Mouse (Mus musculus): Measurements from ENCODE around the gene Ssh3.
A peak's percentile ranks its signal among the peaks of the same experiment; 100 is the strongest.

Gene Ssh3

DNA sequence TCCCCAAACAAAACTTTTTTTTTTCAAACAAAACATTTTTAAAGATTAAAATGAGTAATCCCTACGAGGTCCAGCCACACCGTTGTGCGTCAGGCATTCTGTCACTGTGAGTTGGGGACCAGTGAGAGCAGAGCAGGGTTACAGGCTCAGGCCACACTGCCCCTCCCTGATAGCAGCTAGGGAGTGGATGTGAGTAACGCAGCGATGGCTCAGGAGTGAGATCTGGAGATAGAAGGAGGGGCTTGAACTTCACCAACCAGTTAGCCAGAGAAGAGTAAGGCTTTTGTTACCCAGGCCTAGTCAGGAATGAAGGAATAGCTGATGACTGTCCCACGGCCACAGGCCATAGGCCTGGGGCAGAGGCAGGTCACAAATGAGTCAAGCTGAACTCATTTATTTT is 24.2 kb downstream of the Ssh3 start:
- DNase-seq (ENCODE audit: low spot score) = no peak

DNA sequence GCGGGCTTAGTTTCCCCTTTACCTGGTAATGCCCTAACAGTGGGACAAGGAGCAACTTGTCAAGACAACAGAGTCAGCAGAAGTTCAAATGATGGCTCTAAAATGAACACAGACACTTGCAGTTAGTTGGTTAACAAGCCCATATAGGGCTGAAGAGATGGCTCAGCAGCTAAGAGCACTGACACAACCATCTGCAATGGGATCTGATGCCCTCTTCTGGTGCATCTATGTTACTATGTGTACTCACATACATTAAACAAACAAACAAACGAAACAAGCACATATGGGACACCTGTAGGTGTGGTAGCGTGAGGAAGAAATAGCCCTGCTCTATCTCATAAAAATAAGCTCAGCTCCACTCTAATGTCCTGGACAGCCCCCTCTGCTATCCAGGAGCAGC is 26.6 kb downstream of the Ssh3 start:
- DNase-seq (ENCODE audit: low spot score) = no peak

DNA sequence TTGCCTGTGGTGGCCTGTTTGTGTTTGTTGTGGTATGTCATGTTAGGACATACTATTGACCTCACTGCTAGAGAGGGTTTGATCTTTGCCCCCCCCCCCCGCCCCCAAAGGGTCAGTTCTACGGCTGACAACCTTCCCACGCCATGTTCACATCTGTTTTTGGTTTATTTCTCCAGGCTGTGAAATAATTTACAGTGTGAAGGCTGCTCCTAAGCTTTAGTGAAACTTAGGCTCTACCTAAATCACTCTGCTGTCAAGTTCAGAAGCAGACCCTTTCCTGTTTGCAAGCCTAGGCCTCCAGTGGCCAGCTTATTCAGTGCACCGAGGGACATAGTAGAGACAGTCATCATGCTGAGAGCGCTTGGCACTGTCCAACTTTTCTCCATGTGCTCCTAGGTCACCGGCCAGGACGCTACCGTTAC is 28.7 kb downstream of the Ssh3 start:
- DNase-seq (ENCODE audit: low spot score) = no peak

DNA sequence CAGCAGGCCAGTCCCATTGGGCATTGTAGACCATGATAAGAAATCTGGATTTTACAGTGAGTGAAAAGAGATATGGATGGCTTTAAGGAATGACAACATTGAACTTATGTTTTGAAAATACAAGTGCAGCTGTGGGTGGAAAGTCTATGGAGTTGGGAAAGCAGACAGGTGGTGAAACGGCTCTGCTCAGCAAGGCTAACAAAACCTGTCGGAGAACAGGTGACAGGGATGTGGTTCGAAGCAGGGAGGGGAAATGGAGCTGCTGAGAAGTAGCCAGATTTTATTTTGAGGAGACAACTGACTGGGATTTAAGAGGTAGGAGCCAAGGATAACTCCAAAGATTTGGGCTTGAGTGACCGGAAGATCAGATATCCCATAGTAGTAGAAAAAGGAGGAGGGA is 34.4 kb downstream of the Ssh3 start:
- DNase-seq (ENCODE audit: low spot score) = no peak

DNA sequence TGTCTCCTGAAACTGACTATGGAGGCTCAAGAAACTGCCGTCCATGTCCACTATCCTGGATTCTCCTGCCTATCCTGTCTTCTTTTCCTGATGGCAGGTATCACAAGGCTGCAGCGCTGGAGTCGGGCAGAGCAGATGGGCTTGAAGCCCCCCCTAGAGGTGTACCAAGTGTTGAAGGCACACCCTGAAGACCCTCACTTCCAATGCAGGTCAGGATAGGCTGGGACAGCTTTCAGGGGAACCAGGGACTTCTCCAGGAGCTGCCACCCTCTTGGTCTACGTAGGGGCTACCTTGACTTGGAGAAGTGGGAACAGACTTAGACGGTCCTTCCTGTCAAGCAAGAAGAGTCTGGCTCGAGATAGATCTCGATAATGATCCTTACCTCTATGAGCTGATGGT is 36.3 kb downstream of the Ssh3 start:
- no peak for DNase-seq (ENCODE audit: low spot score)

DNA sequence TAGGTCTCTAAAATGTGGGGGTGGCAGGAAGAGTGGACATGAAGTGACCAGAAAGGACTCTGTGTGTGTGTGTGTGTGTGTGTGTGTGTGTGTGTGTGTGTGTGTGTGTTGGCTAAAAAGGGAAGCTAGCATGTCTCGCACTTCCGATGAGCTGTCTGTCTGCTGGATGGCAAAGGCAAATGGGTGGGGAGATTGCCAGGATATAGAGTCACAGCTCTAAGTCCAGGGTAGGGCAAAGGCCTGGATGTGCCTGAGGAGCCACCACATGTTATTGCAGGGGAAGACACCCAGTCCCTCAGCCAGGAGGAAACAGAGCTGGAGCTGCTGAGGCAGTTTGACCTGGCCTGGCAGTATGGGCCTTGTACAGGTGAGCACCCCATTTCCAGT is 36.8 kb downstream of the Ssh3 start:
- DNase-seq (ENCODE audit: low spot score) = no peak

GRCm38 (mm10) chr19:4231253-4232185 is 37.5 kb downstream of the Ssh3 start, which contains the start of gene Pold4:
Gene Pold4 (plus strand): TSS chr19:4231899.
- peak; percentile 90 for DNase-seq (ENCODE audit: low spot score)

DNA sequence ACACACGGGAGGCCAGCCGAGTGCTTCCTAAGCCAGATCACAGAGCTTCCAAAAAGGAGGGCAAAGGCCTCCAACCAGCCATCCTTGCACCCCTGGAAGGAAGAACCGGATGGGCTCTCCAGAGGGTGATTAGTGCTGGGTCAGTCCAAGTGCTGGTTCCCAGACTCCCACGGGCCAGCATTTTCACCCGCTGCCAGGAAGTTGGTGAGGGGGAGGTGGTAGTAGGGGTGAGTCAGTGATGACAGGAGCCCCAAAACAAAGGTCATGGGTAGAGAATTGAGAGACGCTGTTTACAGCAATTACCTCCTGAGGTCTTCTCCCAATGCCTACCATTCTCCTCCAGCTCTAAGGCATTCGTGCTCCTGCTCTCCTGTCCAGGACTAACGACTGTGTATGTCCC is 38.6 kb downstream of the Ssh3 start:
- no peak for DNase-seq (ENCODE audit: low spot score)

DNA sequence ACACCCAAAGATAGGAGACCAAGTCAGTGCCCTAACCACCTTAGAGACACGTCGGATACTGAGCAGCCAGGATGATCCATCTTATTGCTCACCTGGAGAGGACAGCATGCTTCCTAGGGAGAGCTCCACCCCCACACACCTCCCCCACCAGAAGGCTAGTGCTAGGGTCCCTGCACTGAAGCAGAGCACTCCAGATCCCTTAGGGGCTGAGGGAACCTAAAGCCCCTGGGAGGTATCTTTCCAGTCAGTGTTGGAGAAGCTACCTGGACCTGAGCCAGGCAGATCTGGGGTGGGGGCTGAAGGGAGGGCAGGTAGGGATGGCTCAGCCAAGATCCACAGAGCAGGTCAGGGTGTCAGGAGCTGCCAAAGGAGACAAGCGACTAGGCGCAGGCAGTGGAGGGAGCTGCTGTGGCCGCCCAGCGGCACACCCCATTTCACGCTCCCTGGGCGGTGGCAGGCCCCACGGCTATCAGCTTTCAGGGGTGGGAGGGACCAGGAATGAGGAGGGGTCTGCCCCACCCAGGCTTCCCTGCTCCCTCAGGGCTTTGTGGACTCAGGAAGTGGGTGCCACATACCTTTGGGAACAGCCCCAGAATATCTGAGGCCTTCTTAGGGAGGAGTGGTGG is 39.4 kb downstream of the Ssh3 start:
- DNase-seq (ENCODE audit: low spot score) = no peak

- no peak for DNase-seq (ENCODE audit: low spot score)
Observed at GRCm38 (mm10) chr19:4228891-4229290, 40.1 kb downstream of the Ssh3 start.

- no peak for DNase-seq (ENCODE audit: low spot score)
Observed at GRCm38 (mm10) chr19:4227894-4228678, 40.9 kb downstream of the Ssh3 start.

DNA sequence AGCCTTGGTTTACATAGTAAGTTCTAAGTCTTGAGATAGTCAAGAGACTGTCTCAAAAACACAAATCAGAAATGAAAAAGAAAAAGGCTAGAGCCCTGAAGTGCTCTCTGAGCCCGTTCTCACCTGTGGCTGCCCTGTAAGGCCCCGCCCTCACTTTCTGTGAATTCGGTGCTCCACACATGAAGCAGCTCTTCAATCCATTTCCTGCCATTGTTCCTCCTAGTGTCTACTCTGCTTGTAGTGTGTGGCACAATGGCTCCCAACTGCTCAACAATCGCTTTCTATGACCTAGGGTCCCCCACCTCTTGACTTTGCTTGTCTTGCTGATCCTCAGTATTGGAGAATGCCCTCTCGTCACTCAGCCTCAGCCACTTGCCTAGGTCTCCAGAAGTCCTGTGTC is 41.5 kb downstream of the Ssh3 start:
- DNase-seq (ENCODE audit: low spot score) = no peak

- DNase-seq (ENCODE audit: low spot score) = no peak
Observed at GRCm38 (mm10) chr19:4226779-4227178, 42.2 kb downstream of the Ssh3 start.

DNA sequence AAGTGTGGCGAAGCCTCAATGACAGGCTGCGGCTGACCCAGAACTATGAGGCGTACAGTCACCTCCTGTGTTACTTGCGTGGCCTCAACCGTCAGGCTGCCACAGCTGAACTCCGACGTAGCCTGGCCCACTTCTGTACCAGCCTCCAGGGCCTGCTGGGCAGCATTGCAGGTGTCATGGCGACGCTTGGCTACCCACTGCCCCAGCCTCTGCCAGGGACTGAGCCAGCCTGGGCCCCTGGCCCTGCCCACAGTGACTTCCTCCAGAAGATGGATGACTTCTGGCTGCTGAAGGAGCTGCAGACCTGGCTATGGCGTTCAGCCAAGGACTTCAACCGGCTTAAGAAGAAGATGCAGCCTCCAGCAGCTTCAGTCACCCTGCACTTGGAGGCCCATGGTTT is 46.8 kb downstream of the Ssh3 start:
- DNase-seq (ENCODE audit: low spot score) = no peak

DNA sequence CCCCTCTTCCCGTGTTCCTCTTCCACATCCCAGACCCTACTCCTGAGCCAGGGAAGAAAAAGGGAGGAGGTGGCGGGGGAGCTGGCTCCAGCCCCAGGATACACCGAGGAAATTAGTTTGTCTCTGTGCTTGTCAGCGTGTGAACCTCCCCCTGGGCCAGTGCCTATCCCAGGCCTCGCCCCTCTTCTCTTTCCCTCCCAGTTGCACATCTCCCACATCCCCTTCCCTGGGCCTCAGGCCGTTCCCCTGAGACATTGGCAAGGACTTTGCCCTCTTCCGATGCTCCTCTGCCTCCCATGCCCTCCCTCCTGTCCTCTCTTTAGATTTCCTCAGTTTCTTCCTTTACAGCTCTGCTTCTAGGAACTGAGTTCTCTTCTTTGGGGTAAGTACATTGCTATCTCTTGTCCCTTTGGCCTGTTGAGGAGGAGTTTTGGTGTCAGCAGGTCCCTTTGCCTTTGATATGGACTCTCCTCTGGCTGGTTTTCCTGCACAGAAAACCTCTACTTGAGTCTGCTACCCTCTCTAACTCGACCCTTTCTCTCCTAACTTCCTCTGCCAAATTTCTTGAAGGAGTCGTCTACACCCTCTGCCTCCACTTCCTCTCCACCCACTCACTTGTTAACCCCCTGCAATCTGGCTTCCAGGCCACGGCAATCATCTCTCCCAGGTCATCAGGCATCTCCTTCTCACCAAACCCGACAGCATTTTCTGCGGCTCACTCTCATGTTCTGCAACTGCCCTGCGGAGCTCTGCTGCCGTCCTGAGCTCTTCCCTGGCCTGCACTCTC is 47.8 kb downstream of the Ssh3 start:
- no peak for DNase-seq (ENCODE audit: low spot score)

DNA sequence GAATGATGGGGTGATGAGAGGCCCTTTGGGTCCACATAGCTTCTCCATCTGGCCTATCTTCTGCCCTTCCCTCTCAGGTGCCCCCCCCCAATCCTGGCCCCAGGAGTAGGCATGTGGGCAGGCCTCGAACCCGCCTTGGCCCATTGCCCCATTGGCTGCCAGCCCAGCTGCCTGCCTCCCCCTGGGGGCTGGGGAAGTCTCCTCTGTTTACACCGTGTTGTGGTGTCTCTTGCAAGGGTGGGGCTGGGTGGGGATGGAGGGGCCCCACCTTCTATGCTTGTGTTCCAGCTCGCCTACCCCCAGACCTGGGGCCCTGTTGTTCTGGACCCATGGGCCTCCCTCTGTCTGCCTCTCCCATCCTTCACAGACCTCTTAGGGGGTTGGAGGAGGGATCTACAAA is 48.6 kb downstream of the Ssh3 start:
- no peak for DNase-seq (ENCODE audit: low spot score)

GRCm38 (mm10) chr19:4219943-4220342 is 49.0 kb downstream of the Ssh3 start:
- DNase-seq (ENCODE audit: low spot score) = no peak

DNA sequence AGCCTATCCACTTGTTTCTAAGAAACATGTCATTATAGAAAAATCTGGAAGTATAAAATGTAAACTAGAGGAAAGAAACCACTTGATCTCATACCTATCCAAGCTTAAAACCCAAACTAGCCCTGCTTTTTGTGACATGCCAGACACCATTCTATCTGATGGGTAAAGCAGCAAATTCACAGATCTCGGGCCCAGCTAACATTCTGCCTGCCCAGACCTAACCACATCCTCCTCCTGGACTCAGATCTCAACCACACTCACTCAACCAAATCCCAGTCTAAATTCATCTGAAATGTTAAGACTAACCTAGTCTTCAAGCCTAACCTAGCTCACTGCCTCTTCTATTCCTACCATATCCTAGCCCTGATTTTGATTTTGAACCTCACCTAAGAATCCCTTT is 50.2 kb downstream of the Ssh3 start:
- no peak for DNase-seq (ENCODE audit: low spot score)

GRCm38 (mm10) chr19:4218293-4218692 is 50.7 kb downstream of the Ssh3 start:
- DNase-seq (ENCODE audit: low spot score) = no peak

GRCm38 (mm10) chr19:4217855-4218254 is 51.1 kb downstream of the Ssh3 start:
- DNase-seq (ENCODE audit: low spot score) = no peak

DNA sequence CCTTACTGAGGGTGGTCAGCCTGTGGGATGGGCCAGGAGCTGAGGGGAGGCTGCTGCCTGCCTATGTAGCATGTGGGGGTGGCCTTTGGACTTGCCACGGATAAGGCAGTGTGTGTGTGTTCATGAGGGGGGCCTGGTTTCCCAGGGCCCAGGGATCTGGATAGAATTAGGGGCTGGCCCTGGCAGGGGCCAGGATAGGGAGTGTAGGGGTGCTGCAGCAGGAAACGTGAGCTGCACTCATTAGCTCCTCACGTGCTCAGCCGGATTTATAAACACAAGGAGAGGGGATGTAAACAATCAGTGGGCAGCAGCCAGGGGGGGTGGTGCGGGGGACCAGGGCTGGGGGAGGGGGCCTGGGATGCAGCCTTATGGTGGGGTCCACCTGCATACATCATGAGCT is 51.8 kb downstream of the Ssh3 start:
- no peak for DNase-seq (ENCODE audit: low spot score)

All from ovary, postnatal 10 days (tissue).